Mouse (Mus musculus): Measurements from ENCODE around the gene Fscn1. TPM values are rescaled to one million over a fixed set of nuclear protein-coding genes. Genes with fewer than 3 reads are reported as not detected.

Gene Fscn1
- polyA plus RNA-seq, 1 experiment from 2014 or later = 129 TPM

DNA sequence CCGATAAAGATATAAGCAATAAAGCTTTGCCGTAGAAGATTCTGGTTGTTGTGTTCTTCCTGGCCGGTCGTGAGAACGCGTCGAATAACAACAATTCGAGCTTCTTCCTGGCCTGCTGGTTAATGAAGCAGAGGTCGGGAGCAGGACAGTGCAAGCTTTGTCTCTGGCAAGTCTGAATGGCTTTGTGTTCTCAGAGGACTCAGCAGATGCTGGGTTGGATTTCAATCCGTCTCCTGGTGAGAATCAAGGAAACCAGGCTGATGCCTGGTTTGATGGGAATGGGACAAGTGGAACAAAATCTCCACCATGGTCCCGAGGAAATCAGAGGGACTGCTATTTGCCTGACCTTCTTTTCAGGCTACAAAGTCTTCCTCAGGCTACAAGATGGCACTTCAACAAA is 49.2 kb downstream of the Fscn1 start:
- ATAC-seq = no peak
- peaks cover 12% of the 10 kb centered on the region for H3K36me3 ChIP-seq (ENCODE audit: control insufficient read depth, insufficient read depth, low read length)
- 80% methylated on average over 11 of the region's 11 CpGs for WGBS

DNA sequence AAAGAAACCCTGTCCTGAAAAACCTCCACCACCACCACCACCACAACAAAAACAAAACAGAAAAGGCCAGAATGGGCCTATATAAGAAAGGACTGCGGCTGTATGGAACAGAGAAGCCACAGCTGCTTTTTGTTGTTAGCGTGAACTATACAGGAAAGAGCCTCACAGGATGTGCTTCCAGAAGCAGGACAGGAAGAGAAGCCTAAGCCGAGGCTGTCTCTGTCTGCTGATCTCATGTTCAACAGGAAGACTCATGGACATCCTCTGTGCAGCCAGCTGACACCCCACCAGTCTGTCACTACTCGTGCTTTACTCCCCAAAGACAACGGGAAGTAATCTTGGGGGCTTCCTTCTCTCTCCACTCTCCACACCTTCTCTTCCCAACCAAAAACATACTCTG is 57.3 kb downstream of the Fscn1 start:
- H3K27me3 ChIP-seq (replicated peaks; ENCODE audit: control insufficient read depth, insufficient read depth, low read length) = no peaks in the 10 kb centered on the region
- no peak overlapping the region for H3K4me2 ChIP-seq (ENCODE audit: low read depth, low read length)
- ATAC-seq = no peak
- no peak overlapping the region for H3K4me3 ChIP-seq (ENCODE audit: low read length)
- no peaks in the 10 kb centered on the region for H3K4me1 ChIP-seq (ENCODE audit: control insufficient read depth, insufficient read depth, low read length)
- 63% methylated on average over 5 of the region's 5 CpGs for WGBS
- no peak overlapping the region for H3K9ac ChIP-seq (ENCODE audit: low read depth, low read length)
- peak overlapping the region; percentile 41 for H3K27ac ChIP-seq (ENCODE audit: low read length)
- H3K36me3 ChIP-seq (ENCODE audit: control insufficient read depth, insufficient read depth, low read length) = peaks cover 7% of the 10 kb centered on the region; the same call in 1 of the 2 replicates
- no peaks in the 10 kb centered on the region for H3K9me3 ChIP-seq (ENCODE audit: control insufficient read depth, low read length)

More for the DNA sequence above, 49.2 kb downstream of the Fscn1 start:
- Histone ChIP-seq H3K4me3 (ENCODE audit: low read length) (no peak overlapping the region), H3K9ac (ENCODE audit: low read depth, low read length) (no peak overlapping the region), H3K4me1 (ENCODE audit: control insufficient read depth, insufficient read depth, low read length) (no peaks in the 10 kb centered on the region), H3K4me2 (ENCODE audit: low read depth, low read length) (no peak overlapping the region), H3K27ac (ENCODE audit: low read length) (peak overlapping the region; percentile 11; the same call in 1 of the 2 replicates), H3K27me3 (replicated peaks; ENCODE audit: control insufficient read depth, insufficient read depth, low read length) (no peaks in the 10 kb centered on the region), H3K9me3 (ENCODE audit: control insufficient read depth, low read length) (no peaks in the 10 kb centered on the region)

Other genes starting within 250 kb of the Fscn1 start
- gene Tnrc18, start 142.7 kb upstream of the Fscn1 start, polyA plus RNA-seq (2015; fragmentation: Nextera tagmentation; extraction: Ambion mirVana) = 10.5 and 13.2 TPM in 2 replicates
- gene Fbxl18, start 64.9 kb upstream of the Fscn1 start, polyA plus RNA-seq (2015; fragmentation: Nextera tagmentation; extraction: Ambion mirVana) = 7.7 and 10.3 TPM in 2 replicates
- gene Actb, start 53.6 kb upstream of the Fscn1 start, polyA plus RNA-seq (2015; fragmentation: Nextera tagmentation; extraction: Ambion mirVana) = 14,111 and 16,287 TPM in 2 replicates
- 26.5 and 28.4 TPM in 2 replicates for gene Rnf216, start 152.7 kb downstream of the Fscn1 start, polyA plus RNA-seq (2015; fragmentation: Nextera tagmentation; extraction: Ambion mirVana)
- not detected in 2 replicates for gene Olfr718-ps1, start 187.2 kb downstream of the Fscn1 start, polyA plus RNA-seq (2015; fragmentation: Nextera tagmentation; extraction: Ambion mirVana)
- 5.0 and 5.6 TPM in 2 replicates for gene Rbak, start 220.4 kb downstream of the Fscn1 start, polyA plus RNA-seq (2015; fragmentation: Nextera tagmentation; extraction: Ambion mirVana)
- gene Spdye4b, start 220.7 kb downstream of the Fscn1 start, polyA plus RNA-seq (2015; fragmentation: Nextera tagmentation; extraction: Ambion mirVana) = not detected in 2 replicates

All from intestine, embryonic 16.5 days (tissue).